Mouse (Mus musculus) neutrophil, adult 5-6 weeks (primary cell): ENCODE data around the gene Hist2h2ac. TPM values are rescaled to one million over a fixed set of nuclear protein-coding genes. Genes with fewer than 3 reads are reported as not detected.

Source experiments
- ATAC-seq: fragments of 151-379, 151-347 bp; 2 replicates; pipeline ENCODE4 v1.8.0; 2017; ENCODE audit warnings: mild to moderate bottlenecking, moderate TSS enrichment; ENCODE audit not compliant: insufficient number of reproducible peaks, poor library complexity, low FRiP score, severe bottlenecking; ENCODE audit errors: extremely low read depth
- total RNA-seq: library from RNA; stranded (forward); fragments of 200-1000 nt; gene quantifications from 2 replicates; pipeline ENCODE4 v1.2.3, GENCODE M21; 2017

The Hist2h2ac gene
- total RNA-seq, 1 experiment from 2014 or later: 316 TPM

DNA sequence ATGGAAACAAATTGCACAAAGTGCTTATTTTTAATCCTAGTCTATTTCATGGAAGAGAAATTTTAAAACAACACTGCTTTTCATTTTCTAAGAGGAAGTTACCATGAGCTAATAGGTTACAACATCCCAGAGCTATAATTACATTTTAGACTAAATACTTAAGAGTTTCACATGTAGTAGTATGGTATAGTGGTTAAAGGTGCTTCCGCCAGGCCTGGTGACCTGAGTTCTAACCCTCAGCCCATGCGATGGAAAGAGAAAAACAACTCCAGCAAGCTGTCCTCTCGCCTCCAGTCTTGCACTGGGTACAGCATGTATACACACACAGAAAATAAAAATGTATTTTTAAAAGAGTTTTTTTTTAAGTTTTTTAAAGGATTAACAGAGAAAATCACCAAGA is 31.1 kb upstream of the Hist2h2ac start:
- ATAC-seq: peak; percentile 55; the same call in 1 of the 2 replicates

DNA sequence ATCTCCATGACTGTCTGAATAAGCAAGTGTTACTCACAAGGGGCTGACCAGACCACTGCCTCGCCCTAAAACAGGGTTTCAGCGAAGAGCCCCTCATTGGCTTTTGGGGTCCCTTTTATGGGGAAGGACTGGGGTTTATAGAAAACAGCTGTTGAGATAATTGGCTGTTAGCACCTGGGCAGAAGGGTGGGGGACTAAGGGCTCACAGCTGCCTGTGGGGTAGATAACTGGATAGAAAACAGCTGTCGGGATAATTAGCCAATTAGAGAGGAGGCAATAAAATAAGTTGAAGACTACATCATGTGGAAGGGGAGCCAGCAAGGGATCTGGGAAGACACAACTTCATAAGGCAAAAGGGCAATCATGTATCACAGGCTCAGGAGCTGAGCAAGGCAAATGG is 30.2 kb upstream of the Hist2h2ac start:
- ATAC-seq: no peak

GRCm38 (mm10) chr3:96249034-96249345 is 28.3 kb upstream of the Hist2h2ac start:
- ATAC-seq: no peak

GRCm38 (mm10) chr3:96248141-96249033 is 27.7 kb upstream of the Hist2h2ac start:
- no peak for ATAC-seq

DNA sequence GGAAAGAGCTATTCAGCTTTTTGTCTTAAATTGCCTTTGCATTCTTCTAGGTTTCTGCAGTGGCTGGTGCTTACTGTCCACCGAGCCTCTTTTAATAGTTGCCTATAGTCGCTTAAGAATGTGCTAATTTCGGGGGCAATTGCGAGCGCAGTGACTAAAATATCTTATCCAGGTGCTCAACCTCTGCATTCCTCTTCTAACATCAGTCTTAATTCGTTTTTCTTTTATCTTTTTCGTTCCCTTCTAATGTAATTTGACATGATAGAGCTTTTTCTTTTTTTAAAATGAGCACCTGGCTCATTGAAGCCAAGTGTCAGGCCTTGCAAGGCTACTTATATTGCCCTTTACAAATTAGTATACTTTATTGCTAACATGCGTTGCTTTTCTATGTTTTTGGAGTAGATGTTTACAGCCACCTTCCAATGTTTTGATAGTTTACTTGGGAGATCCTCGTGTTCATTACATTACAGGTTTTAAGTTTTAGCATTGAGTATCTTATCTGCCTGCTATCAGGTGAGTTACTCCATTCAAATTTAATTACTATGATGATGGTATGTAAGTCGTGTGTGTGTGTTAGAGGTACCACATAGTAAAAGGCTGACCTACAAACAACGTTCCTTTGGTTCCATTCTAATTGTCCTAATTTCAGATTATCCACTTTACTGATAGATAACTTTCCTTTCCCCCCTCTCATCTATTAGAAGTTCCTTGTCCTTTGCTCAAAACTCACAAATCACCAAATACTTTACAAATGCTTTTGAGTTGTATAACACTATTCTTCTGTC is 26.9 kb upstream of the Hist2h2ac start:
- ATAC-seq: no peak

DNA sequence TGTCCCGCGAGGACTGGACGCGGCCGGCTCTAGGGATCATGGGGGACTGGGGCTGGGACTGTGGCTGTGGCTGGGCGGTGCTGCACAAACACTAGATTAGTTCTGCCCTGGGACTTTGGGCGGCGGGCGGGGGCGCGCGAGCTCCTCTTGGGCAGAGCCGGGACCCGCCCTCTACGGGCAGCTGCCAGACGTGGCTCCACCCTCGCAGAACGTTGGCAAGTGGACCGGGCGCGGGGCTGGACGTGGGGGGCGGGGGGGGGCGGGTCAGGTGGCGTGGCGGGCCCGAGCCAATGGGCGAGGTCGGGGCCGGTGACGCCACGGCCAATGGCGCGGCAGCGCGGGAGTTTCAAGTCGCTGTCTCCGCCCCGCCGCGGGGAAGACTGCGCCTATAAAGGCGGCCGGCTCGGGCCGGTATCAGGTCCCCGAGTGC is 25.8 kb upstream of the Hist2h2ac start, which contains the start of gene Hist2h3c1:
Gene Hist2h3c1, plus strand, starts transcription at position 259 of the 430 bp plus-strand sequence.
- peak; percentile 79 for ATAC-seq

DNA sequence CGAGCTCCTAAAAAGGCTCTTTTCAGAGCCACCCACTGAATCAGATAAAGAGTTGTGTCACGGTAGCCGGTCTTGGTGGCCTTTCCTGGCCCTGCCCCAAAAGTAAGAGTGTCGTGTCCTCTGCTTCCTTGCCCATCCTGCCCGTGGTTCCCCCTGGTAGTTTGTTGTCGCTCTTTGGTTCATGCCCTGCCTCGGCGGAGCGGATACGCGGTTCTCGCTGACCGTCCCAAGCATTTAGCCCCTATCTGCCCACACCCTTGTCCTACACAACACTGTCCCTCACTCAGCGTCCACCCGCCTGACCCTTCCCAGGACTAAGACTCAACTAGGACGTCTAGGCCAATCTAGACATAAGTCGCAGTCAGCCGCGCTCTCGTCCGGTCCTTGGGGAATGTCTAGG is 25.3 kb upstream of the Hist2h2ac start:
- 0 out of 2 replicates have a peak, but pooled peaks have one; percentile 2 for ATAC-seq

GRCm38 (mm10) chr3:96245003-96245886 is 24.6 kb upstream of the Hist2h2ac start, which contains the start of gene Hist2h2aa1:
Gene Hist2h2aa1, plus strand, starts transcription at chr3:96245497.
- ATAC-seq: peak; percentile 79

DNA sequence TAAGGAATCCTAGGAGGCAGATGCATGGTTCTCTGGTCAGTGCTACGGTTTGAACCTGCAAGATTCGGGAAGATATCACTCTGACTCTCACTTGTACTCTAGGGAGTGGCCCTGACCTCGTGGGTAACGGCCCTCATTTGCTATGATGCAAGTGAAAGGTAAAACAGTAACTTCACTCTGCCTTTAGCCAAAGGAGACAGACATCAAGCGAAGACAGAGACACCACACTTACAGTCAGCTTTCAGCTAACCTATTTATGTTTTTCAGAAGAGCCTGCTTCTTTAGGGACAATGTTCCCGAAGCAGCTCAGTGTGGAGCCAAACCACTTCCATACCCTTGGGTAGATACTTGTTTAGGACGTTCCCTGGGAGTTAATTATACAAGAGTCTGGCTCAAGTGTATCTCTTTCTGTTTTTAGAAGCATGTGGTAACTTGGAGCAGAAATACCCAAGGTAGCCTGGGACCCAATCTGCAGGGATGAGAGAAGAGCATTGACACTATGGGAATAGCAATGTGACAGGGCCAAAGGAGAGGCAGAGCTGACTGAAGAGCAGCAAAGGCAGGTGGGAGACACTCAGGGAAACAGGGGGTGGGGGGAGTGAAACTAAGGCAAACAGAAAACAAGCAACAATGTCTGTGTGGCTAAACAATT is 23.4 kb upstream of the Hist2h2ac start:
- no peak for ATAC-seq

DNA sequence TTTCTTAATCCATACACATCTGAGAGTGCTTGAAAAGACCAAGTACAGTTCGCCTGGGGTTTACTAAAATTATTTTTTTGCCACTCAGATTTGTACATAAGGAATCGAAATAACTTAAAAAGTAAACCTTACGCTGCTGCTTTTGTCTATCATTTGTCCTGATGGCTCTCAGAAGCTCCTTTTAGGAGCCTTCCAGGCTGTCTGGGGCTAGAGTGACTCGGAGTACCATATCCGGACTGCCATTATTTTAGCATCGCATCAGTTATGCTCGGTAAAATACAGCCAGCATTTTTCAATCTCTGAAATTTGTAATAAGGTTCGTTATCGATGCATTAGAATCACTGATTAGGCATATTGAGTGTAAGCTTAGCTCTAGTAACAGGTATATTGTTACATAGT is 20.1 kb upstream of the Hist2h2ac start:
- ATAC-seq: no peak

GRCm38 (mm10) chr3:96239949-96240798 is 19.5 kb upstream of the Hist2h2ac start, which contains the start of gene Hist2h2aa2:
Gene Hist2h2aa2, minus strand, starts transcription at chr3:96240276.
- peak; percentile 77 for ATAC-seq

GRCm38 (mm10) chr3:96238954-96239793 is 18.5 kb upstream of the Hist2h2ac start, which contains the start of gene Hist2h3c2:
Gene Hist2h3c2, minus strand, starts transcription at chr3:96239127.
- peak; percentile 80 for ATAC-seq

GRCm38 (mm10) chr3:96237904-96238511 is 17.3 kb upstream of the Hist2h2ac start:
- ATAC-seq: no peak

GRCm38 (mm10) chr3:96237335-96237903 is 16.7 kb upstream of the Hist2h2ac start:
- no peak for ATAC-seq

- ATAC-seq: no peak
Observed at GRCm38 (mm10) chr3:96236834-96237334, 16.2 kb upstream of the Hist2h2ac start.

- ATAC-seq: no peak
Observed at GRCm38 (mm10) chr3:96235836-96236235, 15.2 kb upstream of the Hist2h2ac start.
